Mouse (Mus musculus) neural tube, embryonic 10.5 days (tissue): ENCODE data around the gene Reln.

Source experiments
- DNase-seq: peaks from one replicate; pipeline ENCODE4 v3.0.0-alpha.2; 2017; ENCODE audit warnings: low spot score; ENCODE audit errors: extremely low spot score

The Reln gene

DNA sequence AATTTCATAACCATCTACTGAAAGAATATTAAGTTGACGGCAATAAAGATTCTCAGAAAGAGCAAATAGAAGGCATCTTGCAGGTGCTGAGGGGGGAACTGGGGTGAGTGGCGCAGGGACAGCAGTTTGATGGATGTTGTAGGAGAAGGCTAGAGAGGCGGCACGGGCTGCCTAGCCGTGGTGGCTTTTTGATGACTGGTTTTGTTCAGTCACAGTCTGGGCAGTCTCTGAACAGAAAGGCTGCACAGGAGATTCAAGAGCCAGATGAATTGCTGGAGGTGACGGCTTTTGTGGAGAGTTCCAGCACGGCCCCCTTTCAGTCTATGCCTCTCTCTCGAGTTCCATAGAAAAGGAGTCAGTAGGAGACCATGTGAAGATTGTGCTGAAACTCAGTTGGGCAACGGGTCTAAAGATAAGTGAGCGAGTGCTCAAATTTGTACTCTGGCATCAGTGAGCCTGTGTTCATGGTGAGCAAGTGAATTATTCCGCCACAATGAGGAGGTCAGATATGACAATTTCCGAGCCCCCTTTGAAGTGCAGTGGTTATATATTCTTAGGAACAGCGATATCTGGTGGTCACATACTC lies 409.6 kb downstream of the Reln start:
- no peak for DNase-seq

DNA sequence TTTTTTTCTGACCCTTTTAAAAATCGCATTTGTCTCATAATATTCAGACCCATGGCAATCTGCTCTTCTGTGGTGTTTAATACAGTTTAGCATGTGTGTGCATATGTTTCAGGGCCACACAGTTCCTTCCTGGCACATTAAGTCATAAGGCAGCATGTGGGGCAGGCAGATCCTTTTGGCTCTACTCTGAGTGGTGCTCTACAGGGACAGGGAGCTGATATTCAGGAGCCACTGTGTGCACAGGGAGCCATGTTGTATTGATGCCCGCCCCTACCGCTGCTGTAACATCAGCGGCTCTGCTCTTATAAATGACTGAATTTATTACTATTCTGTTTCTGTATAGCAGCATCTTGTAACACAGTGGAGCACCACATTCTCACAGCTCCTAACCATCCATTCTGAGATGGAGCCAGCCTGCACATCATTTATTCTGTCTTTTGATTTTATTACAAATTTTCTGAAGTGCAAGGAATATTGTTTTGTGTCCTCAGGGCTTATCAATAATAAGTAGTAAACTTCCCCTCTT lies 410.3 kb downstream of the Reln start:
- DNase-seq = no peak

DNA sequence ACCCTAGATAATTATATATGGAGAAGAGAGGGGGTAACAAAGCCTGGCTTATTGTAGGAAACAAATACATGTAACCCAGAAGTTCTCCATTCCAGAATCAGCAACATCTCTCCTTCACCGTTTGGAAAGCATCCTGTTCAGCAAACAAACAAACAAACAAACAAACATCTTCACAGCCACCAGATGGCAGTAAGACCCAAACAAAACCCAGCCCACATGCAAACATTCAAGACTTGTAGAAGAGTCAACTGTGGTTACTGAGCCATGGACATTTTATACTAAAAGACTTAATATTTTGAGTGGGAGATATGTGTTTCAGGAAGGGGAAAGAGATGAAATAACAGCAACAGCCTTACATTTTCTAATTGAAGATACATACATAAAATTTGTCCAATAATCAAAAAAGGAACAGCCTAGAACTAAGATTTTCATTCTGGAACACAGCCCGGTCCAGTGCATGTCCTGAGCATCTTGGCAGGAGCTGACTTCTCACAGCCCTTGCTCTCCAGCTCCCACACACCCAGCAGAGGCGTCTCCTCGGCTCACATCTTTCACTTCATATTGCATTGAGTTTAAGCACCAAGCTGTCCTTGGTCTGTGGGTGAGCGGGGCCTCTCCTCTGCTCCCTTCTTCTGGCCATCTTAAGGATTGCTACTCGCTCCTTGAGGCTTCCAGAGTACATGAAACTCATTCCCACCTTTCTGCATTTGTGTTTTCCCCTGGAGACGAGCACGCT lies 411.0 kb downstream of the Reln start:
- DNase-seq = no peak

DNA sequence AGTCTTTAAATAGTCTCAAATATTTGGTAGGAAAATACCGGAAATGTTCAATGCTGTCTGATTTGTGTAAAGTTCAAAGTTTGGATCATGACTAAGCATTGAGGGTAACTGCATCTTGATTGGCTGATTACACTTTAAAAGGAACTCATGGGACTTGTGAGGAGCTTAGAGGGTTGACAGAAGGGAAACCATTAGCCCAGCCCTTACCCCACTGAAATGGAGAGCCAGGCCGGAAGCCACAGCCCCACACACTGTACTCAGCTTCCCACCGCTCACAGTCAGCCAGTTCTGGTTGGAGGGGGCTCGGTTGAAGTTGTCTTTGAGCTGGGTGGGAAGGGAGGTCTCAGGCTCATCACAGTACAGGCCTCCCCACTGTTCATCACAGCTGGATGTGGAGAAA lies 413.4 kb downstream of the Reln start:
- no peak for DNase-seq

DNA sequence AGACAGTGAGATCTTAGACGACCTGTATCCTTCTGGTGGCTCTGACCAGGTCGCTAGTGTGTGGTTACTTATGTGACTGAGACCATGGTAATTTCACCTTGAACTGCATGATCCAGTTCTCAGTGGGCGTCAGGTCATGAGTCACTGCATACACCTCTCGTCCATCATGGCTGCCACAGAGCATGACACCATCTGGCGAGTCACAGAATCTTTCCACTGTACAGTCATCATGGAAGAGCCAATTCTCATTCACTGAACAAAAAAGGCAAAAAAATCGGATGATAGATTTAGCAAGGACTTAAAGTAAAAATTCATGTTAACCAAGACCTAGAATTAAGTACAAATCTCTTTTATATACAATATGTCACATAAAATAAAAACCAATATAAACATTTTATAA lies 424.2 kb downstream of the Reln start:
- no peak for DNase-seq

DNA sequence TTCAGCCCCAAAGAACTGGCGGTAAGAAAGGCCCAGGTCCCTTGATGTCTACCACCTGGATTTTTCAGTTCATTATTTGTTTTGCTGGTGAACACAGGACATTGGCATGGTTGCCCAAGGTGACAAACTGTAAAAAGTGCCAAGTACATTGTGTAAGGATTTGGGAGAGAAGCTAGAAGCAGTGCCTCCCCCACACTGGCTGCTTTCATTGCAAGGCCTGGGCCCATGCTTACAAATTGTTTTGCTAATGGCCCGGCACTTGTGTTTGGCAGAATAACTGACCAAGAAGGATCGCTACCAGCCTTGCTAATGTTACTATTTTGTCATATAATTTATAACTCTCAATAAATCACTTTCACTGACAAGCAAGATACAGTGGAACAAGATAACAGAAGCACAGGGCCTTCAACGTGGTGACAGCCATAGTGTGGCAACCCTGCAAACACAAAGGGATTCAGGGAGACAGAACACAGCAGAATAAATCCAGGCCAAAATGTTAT lies 425.2 kb downstream of the Reln start:
- no peak for DNase-seq

DNA sequence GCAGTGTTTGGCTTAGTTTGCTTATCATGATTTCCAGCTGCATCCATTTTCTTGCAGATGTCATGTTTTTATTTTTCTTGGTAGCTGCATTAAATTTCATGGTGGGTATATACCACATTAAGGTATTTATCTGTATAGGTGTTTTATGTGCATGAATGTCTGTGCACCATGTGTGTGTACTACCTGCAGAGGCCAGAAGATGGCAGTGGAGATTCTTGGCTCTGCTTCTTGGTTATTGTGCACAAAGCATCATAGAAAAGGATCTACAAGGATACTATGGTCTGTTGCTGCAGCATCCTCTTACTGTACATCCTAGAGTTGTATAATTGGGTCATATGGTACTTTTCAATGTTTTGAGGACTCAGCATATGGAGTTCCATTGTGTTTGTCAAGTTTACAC lies 428.5 kb downstream of the Reln start:
- DNase-seq = no peak

DNA sequence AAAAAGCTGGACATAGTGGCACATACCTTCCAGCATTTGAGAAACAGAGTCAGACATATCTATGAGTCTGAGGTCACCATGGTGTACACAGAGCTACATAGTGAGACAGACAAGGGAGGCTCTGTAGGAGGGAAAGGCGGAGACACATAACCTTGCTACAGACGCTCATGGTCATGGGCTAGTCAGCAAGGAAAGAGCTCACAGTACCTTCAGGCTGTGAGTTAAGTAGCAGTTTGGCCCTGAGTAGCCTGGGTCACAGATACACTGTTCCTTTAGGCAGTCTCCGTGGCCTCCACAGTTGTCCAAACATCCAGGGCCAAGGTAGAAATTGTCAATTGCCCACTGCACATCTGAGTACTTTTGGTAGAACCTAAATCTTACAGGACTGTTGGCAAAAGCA lies 429.7 kb downstream of the Reln start:
- DNase-seq = no peak

DNA sequence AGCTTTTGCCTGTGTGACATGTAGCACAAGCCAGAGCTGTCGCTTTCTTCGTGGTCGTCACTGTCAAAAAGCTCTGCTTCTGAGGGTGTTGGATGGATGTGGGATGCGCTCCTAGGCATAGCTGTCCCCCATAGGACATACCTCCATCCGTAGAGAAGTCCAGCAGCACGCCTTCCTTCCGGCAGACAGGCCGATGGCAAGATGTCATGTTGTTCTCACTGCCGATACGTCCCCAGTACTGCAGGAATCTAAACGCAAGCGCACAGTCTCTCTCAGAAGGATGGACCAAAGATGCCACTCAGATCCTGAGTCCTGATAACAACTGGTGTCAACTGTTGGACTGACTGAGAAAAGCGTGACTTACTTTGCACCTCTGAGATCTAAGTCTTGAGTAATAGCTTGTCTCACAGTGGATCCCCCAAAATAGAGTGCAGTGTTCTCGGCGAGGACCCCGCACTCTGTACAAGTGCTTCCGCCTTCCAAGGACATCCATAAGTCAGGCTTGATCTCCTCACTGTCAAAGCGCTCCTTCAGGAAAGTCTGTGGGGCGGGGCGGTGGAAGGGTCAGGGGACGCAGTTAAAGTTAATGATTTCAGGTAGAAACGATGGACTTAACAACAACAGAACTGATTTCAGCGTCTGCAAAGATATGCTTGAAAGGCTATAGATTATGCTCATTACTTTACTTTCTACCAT lies 431.5 kb downstream of the Reln start:
- DNase-seq = no peak

DNA sequence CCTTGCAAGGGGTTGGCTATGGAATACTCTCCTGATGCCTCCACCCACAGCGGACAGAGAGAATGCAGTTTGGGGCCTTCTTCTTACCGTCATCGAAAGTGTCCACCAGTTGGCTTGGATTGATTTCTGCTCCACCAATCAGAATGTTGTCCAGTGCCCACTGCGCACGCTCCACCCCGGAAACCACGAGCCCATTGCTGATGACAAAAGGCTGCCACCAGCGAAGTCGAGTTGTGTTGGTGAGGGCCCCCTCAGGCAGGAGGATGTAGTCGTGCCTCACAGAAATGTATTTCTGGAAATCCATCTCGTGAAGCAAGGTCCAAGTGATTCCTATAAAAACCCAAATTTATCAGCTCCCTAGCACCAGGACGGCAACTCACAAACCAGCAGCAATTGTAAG lies 433.8 kb downstream of the Reln start:
- no peak for DNase-seq

DNA sequence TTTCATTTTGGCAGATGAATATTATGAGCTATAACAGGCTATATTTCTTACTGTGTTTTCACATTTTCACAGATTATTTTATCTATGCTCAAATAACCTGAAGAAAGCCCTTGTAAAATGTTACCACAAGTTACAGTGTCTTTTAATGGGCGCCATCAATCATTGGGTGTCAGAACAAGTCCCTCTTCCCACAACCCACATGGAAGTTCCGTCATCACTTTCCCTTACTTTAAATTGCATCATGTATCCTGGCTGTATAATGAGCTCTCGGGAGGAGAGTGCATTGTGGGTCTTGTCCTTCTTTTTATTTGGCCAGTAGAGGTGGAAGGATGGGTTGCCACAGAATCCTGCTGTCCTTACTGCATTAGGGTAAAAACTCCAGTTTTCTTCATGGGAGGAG lies 434.8 kb downstream of the Reln start:
- no peak for DNase-seq

DNA sequence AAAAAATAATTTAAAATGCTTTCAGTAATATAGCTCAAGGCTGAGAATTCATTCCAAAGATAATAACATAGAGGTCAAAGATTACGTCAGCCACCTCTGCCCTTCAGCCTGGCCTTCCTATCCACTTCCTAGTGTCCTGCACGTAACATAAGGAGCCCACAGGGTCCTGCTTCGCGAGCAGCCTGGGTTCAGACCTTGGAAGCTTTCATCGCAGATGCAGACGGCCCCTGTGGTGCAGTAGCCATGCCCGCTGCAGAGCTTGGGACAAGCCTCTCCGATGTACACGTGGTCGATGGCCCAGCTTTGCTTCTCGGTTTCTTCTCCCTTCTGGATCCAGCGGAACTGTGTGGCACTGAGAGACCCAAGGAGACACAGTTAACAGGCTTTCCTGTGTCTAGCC lies 443.1 kb downstream of the Reln start:
- no peak for DNase-seq

DNA sequence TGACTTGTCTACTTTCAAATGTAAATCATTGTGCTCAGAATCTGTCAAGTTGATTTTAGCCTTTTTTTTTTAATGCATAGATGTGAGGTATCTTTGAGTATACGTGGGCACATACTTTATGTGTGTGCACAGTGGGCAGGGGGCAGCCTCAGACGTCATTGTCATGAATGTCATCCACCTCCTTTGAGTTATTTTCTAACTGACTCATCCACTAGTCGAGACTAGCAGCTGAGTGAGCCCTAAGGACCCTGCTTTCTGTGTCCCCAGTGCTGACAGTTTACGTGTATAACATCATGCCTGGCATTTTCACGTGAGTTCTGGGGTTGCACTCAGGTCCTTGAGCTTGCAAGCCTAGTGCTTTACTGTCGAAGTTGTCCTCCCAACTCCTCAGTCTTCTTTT lies 443.6 kb downstream of the Reln start:
- no peak for DNase-seq

DNA sequence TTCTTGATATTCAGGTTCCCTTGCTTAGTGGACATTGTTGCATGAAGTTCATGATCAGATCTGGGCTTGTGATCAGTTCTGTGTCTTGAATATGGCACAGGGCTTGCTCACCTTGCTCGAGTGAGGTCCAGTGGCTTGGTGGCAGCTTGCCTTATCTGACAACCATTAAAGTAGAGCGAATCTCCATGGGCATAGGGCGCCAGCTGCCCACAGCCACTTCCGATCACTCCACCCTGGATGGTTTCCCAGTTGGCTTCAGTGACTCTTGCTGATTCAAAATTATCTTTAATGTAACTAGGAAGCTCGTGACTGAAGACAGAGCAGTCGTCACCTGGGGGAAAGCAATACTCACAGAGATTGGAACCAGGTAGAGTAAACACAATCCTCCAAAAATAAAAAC lies 445.6 kb downstream of the Reln start:
- no peak for DNase-seq

DNA sequence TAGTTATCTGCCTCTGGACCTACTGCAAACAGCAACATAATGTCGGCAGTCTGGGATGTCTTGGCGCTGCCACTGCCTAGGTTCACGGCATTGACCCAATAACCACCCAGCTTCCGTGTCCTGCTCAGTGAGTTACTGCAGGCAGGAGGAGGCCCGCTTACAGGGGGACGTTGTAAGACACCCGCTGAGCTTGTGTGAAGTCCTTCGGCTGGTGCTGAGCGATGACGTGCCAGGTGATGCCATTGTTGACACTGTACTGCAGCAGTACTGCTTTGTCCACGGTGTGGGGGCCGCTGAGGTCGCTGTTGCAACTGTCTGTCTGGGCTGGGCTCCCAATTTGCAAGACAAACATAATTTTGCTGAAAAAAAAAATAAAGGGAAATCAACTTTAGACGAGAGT lies 447.9 kb downstream of the Reln start:
- no peak for DNase-seq

DNA sequence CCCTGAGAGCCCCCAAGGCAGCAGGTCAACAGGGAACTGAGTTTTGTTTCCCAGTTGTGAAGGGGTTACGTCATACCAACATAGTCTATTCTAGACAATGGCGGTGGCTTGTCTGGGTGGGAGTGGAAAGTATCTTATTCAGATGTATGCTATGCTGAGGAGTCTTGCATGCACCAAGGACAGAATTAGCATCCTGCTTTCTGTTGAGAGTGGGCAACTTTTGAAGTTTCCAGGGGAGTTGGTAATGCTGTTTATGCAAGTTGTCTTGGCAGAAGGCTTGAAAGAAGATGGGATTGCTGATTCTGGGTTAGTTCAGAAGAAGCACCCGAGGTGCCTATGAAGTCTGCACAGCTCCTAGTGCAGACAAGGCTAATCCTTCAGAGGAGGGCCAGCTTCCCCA lies 450.3 kb downstream of the Reln start:
- no peak for DNase-seq

DNA sequence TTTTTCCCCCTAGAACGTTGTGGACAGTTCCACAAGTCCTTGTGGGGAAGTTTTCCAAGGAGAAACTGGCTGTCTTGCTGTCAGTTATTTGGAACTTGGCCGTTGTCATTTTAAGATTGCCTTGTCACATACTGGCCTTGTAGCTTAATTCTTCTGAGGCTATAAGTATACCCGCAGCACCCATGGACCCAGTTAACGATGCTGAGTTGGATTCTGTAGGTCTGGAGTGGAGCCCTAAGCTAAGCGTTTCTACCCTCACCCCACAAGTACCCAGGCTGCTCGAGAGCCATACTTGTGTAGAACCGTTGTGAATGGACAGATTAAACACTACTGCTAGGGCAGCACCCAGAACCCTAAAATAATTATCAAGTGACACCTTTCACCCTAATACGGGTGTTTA lies 477.8 kb downstream of the Reln start:
- DNase-seq = no peak

DNA sequence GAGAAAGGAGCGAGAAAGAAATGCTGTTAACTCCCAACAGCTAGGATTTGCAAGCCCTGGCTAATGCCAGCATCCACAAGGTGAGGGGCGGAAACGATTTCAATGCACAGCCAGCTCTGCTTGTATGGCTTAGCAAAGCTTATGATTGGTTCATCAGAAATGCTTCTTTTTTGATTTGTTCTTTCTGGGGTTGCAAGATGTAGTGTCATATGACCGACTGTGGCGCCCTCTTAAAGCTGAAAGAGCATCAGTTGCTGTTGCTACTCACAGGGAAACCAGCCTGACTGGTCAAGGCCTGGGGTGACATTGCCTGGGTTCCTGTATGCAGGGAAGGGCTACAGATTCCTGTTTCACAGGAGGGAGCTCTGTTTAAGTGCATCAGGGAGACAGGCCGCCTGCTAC lies 478.2 kb downstream of the Reln start:
- peak; percentile 20 for DNase-seq

DNA sequence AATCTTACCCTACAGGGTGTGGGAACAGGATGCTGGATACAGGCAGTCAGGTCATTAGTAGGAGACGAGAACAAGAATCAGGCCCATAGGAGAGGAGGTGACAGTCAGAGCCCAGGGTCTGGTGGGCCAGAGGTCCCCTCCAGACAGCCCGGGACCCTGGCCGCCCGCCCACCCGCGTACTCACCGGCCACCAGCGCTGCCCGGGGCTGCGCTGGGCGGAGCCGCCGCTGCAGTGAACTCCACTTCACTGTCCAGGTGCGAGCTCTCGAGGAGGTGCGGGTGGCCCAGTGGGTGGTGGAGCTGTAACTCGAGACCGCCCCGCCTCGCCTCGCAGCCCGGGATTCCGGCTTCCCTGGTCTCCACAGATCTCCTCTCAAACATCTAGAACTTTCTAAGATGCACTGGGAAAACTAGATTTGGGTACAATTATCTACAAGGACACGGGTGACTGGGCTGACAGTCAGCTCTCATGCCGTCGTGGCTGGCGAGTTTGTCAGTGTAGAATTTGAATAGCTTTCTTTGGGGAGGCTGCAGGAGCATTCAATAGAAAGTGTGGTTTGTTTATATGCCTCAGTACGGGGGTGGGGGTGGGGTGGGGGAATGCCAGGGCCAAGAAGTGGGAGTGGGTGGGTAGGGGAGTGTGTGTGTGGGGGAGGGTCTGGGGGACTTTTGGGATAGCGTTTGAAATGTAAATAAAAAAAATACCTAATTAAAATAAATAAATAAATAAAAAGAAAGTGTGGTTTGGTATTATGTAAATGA lies 479.0 kb downstream of the Reln start, which contains the start of gene Slc26a5:
Slc26a5 (minus strand) TSS at position 259 of the 762 bp plus-strand sequence.
- DNase-seq = peak; percentile 33

DNA sequence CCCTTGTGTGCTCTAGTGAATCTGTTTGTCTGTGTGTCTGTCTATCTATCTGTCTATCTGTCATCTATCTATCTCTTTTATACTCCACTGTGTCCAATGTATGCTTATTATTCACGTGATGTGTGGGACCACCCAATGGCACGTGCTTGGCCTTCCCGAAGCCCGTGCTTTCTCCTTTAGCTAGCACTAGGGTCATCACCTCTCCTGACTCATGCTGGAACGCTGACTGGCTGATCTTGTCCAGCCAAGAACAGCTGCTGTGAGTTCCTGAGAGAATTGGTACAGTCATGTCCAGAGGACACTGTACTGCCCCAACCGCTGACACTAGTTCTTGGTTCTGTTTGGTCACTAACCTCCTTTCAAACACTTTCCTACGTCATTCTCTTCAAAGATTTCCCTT lies 485.8 kb downstream of the Reln start:
- no peak for DNase-seq

DNA sequence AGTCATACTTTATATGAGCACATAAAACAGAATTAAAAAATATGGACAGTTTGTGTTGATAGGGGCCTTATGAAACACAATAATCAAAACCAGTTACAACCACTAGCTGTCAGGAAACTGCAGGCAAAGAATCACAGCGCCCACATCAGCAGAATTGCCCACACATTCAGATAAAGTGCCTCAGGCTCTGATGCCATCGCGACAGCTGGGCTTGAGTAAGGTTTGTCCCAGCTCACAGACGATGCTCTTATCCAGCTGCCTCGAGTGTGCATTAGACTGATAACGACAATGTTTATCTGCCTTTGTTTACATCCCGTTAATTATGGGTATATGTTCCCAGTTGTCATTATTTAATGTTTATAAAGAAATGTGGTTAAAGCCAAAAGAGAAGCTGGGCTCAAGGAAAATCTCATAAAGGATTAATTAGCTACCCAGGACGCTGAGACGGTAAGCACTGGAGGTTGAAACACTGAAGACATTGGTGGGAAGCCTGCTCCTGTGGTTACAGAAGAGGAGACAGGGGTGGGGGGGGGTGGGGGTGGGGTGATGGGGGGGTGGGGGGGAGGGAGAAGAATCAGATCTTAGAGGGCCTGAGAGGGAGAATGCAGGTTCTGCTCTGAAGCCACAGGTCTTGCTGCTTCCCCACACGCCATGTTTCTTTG lies 492.7 kb downstream of the Reln start:
- no peak for DNase-seq
